Mouse (Mus musculus) Patski (cell line): ENCODE data around the gene Nanos3. TPM values are rescaled to one million over a fixed set of nuclear protein-coding genes. Genes with fewer than 3 reads are reported as not detected.

Experiments
- ATAC-seq: fragments of 100-300 bp; one replicate; pipeline ENCODE4 v1.8.0; 2021
- CTCF ChIA-PET: fragments of 350-600 bp; sonication (Branson Sonifier 250); formaldehyde crosslinking; loops from one replicate; lab custom pipeline; 2022; ENCODE audit warnings: inconsistent platforms; lab: Charles Lee
- POLR2A ChIA-PET: fragments of 350-600 bp; sonication (Branson Sonifier 250); formaldehyde crosslinking; loops from one replicate; lab custom pipeline; 2022; ENCODE audit warnings: antibody characterized with exemption, inconsistent platforms; lab: Charles Lee
- DNase-seq: peaks from one replicate; pipeline ENCODE4 v3.0.0-alpha.2; 2011; ENCODE audit warnings: low read depth, low spot score
- H3K27me3 ChIP-seq: fragments of 371-371 bp; one replicate; pipeline ENCODE4 v1.5.1; 2021
- CTCF ChIP-seq: fragments of 100-300 bp; IDR thresholded peaks from one replicate; pipeline ENCODE4 v1.5.1; 2021
- in situ Hi-C: fragments of 300-500 bp; cut with MboI; formaldehyde crosslinking; loops from 3 replicates; pipeline ENCODE4 v1.11.1; 2018; ENCODE audit warnings: low pct_unique_long_range_greater_than_20kb, mixed read lengths
- polyA plus RNA-seq: library from polyadenylated mRNA; unstranded; gene quantifications from one replicate; pipeline ENCODE4 v1.2.3, GENCODE M21; 2021

The Nanos3 gene
- 0.81 TPM for polyA plus RNA-seq

DNA sequence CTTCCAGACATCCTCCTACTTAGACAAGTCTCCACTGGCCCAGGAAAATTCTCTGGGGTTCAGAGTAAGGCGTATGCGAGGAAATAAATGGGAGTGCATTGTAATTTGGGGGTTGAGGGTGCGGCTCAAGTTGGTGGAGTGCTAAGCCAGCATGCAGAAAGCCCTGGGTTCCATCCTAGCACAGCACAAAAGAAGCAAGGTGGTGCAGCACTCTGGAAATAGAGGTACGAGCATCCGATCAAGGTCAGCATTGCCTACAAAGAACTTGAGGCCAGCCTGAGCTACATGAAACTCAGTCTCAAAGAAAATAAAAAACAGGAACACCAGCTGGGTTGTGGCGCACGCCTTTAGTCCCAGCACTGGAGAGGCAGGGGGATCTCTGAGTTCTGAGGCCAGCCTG lies at the start of gene Nanos3:
Gene Nanos3 (minus strand): TSS at position 101 of the 400 bp plus-strand sequence.
- DNase-seq (no peak), ATAC-seq (no peak)
- in situ Hi-C loops: loop anchor here (5.0 kb wide), 2 partner anchors 92 to 172 kb away; no protein-coding TSS in a partner anchor
- ChIA-PET POLR2A (interaction anchor here (0.6 to 1.7 kb wide), 2 partner anchors 37 kb away, joined by 4 to 5 read pairs; partner anchors contain the start of genes 4930432K21Rik and Cc2d1a), CTCF (interaction anchor here (4.1 to 4.6 kb wide), 2 partner anchors 17 to 25 kb away, joined by 18 to 64 read pairs; no protein-coding TSS in a partner anchor)
- no peak for TF ChIP-seq CTCF
- H3K27me3 ChIP-seq: no peaks in the 10 kb centered on the region

DNA sequence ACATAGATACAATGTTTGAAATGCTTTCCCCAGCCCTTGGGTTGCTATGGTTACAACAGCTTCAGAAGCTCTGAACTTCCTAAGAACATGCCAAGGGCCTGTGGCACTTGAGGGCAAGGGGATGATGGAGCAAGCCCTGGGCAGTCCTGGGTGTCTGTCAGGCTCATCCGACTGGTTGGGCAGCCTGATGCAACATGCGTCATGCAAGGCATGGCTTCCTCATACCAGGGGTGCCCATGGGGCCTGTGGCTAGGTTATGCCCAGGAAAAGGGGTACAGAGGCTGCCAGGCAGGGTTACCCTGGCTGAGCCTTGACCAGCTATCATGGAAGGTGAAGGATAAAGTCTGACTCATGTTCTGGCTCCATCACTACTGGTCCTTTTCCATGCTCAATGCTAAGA lies 48.0 kb upstream of the Nanos3 start:
- ATAC-seq: no peak
- ChIA-PET CTCF (interaction anchor here (0.9 to 2.0 kb wide), 2 partner anchors 24 to 46 kb away, joined by 3 to 5 read pairs; partner anchors contain the start of gene Mri1), POLR2A (interaction anchor here (1.0 kb wide), 1 partner anchor 15 kb away, joined by 3 read pairs; no protein-coding TSS in a partner anchor)
- DNase-seq: no peak
- in situ Hi-C loops: no loop called here
- no peak for TF ChIP-seq CTCF
- H3K27me3 ChIP-seq: no peaks in the 10 kb centered on the region

DNA sequence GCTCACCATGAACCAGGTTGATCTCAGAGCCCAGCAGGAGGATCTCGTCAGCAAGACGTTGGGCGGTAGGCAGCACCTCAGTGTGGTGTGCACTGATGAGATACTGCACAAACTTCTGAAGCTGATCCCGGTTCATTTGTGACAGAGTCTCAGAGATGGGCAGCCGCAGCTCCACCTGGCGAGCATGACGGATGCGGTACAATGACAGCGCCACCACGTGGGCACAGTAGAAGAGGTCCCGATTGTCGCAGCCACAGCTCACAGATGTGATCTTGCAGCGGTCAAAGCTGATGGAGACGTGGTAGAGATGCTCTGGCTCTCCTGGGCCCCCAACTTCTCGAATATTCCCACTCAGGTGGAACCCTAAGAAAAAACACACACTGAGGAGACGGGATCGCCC lies 45.7 kb upstream of the Nanos3 start:
- ChIA-PET CTCF (interaction anchor here (0.7 kb wide), 1 partner anchor 18 kb away, joined by 3 read pairs; no protein-coding TSS in a partner anchor), POLR2A (no interaction called here)
- in situ Hi-C loops: no loop called here
- no peaks in the 10 kb centered on the region for H3K27me3 ChIP-seq
- DNase-seq (no peak), ATAC-seq (no peak)
- no peak for TF ChIP-seq CTCF

DNA sequence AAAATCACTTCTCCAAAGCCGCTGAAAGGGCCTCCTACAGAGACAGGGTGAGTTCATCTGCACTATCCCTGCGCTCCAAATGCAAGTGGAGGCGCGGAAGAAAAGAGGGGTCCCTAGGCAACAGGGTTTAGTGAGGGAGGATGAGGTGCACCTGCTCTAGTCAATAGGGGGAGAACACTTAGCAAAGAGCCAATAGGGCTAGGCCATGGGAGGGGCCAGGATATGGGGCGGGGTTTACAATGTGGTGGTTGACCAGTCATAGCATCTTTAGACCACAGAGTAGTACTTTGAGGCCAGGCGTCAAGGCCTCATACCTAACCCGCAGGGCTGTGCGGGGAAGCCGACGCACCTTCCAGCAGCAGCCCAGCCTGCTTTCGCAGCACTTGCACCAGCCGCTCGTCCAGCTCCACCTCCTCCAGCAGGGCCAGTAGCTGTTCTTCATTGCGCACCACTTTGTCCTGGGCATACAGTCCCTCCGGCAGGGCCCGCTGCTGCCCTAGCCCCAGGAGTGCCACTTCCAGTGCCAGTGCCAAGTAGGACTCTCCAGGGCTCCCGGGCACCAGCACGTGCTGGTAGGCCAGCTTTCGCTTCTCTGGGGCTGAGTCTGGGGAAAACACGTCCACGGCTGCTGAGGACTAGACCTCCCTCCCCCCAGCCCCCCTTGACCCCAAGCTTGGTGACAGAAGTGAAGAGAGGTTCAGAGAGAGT lies 38.5 kb upstream of the Nanos3 start:
- in situ Hi-C loops: no loop called here
- no peak for DNase-seq
- POLR2A ChIA-PET: no interaction called here

DNA sequence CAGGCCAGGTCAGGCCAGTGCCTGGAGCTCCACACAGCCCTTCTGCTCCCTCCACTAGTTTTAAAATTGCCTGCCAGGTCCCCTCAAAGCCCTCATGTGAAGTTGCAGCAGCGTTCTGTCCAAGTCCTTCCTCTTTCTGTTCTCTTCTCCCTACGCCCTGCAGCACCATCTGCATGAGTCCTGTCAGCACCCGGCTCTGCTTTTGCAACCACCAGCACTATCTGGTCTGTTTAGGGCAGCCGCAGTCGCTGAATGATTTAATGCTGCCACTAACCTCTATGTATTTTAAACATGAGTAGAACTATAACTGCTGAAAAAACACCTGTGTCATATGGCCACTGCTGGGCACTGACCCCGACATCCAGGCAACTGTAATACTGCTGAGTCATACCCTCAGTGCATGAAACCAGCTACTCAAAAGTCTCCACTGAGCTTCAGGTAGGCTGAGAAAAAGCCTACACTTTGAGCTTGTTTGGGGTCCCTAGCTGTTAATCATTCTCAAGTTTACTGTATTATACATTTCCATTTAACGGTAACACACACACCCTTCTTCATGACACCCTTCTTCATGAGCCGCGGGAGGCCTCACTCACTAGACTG lies 37.6 kb upstream of the Nanos3 start:
- in situ Hi-C loops: no loop called here
- no peaks in the 10 kb centered on the region for H3K27me3 ChIP-seq
- CTCF ChIA-PET: no interaction called here
- TF ChIP-seq CTCF: no peak
- DNase-seq: no peak
- ATAC-seq: no peak
- POLR2A ChIA-PET: interaction anchor here (0.6 to 1.2 kb wide), 3 partner anchors 15 to 203 kb away, joined by 3 to 5 read pairs (median 4); partner anchors contain the start of genes Nanos3 and Zswim4

More for the DNA sequence above, 38.5 kb upstream of the Nanos3 start:
- H3K27me3 ChIP-seq: no peaks in the 10 kb centered on the region
- ATAC-seq: no peak
- TF ChIP-seq CTCF: no peak
- CTCF ChIA-PET: no interaction called here

DNA sequence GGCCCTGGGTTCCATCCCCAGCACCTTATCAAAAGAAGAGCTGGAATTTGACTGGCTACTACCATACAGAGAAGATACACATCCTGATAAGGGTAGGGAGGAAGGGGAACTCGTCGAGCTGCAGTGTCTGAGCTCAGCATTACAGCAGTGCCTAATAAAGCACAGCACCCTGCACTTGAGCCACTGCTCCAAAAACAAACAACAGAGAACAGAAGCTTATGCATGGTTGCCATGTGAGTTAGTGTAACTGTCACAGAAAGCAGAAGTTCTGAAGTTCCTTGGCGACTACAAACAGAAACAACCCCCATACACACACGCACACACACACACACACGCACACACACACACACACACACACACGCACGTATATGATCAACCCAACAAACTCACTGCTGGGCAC lies 35.1 kb upstream of the Nanos3 start:
- CTCF ChIA-PET: interaction anchor here (1.5 kb wide), 1 partner anchor 71 kb away, joined by 3 read pairs; no protein-coding TSS in a partner anchor
- no peak for ATAC-seq
- no peaks in the 10 kb centered on the region for H3K27me3 ChIP-seq
- POLR2A ChIA-PET: no interaction called here
- in situ Hi-C loops: no loop called here
- TF ChIP-seq CTCF: no peak
- DNase-seq: no peak

DNA sequence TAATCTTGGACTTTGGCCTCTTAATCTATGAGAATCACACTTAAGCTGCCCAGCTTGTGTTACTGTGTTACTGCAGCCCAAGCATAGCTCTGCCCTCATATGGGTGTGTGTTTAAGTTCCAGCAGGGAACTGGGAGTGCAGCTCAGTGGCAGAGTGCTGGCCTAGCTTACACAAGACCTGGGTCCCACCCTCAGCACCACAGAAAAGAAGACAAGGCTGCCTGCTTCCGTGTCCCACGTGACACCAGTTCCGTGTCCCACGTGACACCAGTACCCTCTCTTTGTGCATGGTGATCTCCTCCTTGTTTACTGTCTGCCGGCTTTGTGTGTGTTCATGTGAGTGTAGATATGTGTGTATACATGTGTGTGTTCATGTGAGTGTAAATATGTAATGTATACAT lies 33.1 kb upstream of the Nanos3 start:
- no peak for TF ChIP-seq CTCF
- in situ Hi-C loops: no loop called here
- no peaks in the 10 kb centered on the region for H3K27me3 ChIP-seq
- ChIA-PET POLR2A (interaction anchor here (1.0 to 1.4 kb wide), 2 partner anchors 9 to 14 kb away, joined by 3 to 4 read pairs; no protein-coding TSS in a partner anchor), CTCF (interaction anchor here (3.9 kb wide), 1 partner anchor 31 kb away, joined by 17 read pairs; no protein-coding TSS in a partner anchor)
- DNase-seq (no peak), ATAC-seq (no peak)

DNA sequence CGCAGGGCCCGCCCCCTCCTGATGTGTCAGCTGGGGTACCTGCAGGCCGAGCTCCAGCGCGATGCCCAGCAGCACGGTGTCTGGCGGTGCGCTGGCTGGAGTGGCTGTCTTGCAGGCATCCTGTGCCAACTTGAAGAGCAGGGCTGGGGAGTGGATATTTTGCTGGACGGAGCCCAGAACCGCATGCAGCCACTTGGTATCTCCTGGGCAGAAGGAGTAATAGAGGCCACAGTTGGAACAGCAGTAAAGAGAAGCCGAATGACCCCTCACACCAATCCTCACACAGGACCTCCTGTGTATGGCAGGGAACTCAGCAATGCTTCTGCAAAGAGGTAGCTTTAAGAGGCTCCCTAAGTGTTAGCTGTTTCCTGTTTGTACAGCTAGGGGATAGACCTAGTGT lies 32.2 kb upstream of the Nanos3 start:
- TF ChIP-seq CTCF: no peak
- POLR2A ChIA-PET: no interaction called here
- in situ Hi-C loops: no loop called here

DNA sequence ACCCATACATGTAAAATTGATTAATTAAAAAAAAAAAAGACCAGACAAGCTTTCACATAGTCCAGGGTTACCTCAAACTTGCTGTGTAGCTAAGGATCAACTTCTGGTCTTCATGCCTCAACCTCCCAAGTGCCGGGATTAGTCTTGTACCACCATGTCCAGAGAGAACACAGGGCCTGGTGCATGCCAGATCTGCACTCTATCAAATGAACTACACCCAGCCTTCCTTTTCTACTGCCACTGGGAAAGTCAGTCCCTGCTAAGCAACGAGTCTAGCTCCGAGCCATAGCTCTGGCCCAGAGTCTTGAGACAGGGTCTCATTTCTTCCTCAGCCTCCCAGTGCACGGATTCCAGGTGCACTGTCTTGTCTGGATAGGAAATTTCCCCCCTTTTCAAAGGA lies 28.3 kb upstream of the Nanos3 start:
- CTCF ChIA-PET: interaction anchor here (0.9 to 9.5 kb wide), 4 partner anchors 11 to 26 kb away, joined by 3 to 64 read pairs (median 4); partner anchors contain the start of gene Nanos3
- no peak for TF ChIP-seq CTCF
- DNase-seq (no peak), ATAC-seq (no peak)
- POLR2A ChIA-PET: interaction anchor here (0.7 to 1.2 kb wide), 2 partner anchors 12 to 547 kb away, joined by 3 to 4 read pairs; partner anchors contain the start of gene Ptger1
- no peaks in the 10 kb centered on the region for H3K27me3 ChIP-seq
- in situ Hi-C loops: no loop called here

More for the DNA sequence above, 32.2 kb upstream of the Nanos3 start:
- CTCF ChIA-PET: interaction anchor here (3.9 kb wide), 1 partner anchor 30 kb away, joined by 17 read pairs; no protein-coding TSS in a partner anchor
- DNase-seq: no peak
- no peaks in the 10 kb centered on the region for H3K27me3 ChIP-seq
- ATAC-seq: no peak

DNA sequence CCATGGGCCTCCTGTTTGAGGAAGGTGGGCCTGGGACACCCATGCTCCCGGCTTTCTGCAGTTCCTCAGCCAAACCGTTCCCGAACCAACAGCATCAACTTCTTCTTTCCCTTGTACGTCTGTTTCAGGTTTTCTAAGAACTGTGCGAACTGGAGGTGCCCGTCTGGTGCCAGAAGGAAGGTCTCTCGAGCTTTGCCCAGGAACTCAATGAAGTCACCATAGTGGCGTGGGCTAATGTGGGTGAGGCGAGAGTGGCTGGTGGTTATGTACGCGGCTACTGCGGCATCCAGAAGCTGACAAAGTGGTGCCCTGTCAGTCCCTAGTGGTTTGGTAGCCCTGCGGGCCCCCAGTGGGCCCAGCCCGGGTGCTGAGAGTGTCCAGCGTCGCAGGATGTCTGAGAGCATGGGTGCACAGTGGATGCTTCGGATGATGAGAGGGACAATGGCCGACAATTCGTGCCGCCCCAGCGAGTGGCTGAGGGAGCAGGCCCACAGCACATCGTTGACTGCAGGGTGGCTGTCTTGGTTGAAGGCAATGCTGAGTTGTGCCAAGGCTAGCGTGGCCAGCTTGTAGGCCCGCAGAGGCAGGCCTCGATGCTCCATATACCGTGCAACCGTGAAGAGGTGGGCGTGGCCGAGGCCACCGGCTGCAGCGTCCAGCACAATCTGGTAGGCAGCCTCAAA lies 27.0 kb upstream of the Nanos3 start:
- no peak for ATAC-seq
- no peaks in the 10 kb centered on the region for H3K27me3 ChIP-seq
- in situ Hi-C loops: no loop called here
- TF ChIP-seq CTCF: no peak
- no peak for DNase-seq
- ChIA-PET CTCF (interaction anchor here (0.5 to 9.5 kb wide), 3 partner anchors 19 to 28 kb away, joined by 3 to 64 read pairs (median 3); partner anchors contain the start of gene Nanos3), POLR2A (interaction anchor here (0.7 to 1.0 kb wide), 2 partner anchors 9 to 32 kb away, joined by 3 to 5 read pairs; no protein-coding TSS in a partner anchor)
